Mouse (Mus musculus): ENCODE data around the gene Vmn1r202.
"Not testable (repeated sequence)": the region's sequence is repeated elsewhere in the genome, so short reads cannot be mapped to it uniquely, and the experiment has no call there.

Gene Vmn1r202

GRCm38 (mm10) chr13:22505281-22505680, at the start of gene Vmn1r202:
Gene Vmn1r202 (minus strand): TSS chr13:22505381.
- DNase-seq (ENCODE audit: low spot score): no peak

DNA sequence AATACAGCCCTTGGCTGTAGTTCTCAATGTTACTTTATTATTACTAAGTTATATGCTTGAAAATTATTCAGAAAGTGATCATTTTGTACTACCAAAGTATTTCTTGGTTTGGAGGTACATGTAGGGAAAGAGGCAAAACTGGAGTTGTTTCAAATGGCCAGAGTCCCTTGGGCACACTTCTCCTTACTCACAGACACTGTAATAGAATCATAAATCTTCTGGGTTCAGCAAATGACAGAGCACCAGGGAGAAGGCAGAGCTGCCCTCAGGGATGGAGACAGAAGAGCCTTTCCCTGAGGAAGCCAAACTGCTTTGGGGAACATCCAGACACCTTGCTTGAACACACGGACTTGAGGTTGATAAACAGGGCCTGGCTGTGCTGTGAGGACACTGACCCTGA, 47.7 kb upstream of the Vmn1r202 start, which contains the start of gene Vmn1r204:
TSS of gene Vmn1r204 (plus strand) at position 301 of the 400 bp plus-strand sequence.
- not testable (repeated sequence) for DNase-seq (ENCODE audit: low spot score)

GRCm38 (mm10) chr13:22517814-22518213, 12.6 kb upstream of the Vmn1r202 start, which contains the start of gene Vmn1r203:
Gene Vmn1r203 (plus strand): TSS chr13:22518114.
- DNase-seq (ENCODE audit: low spot score): no peak

DNA sequence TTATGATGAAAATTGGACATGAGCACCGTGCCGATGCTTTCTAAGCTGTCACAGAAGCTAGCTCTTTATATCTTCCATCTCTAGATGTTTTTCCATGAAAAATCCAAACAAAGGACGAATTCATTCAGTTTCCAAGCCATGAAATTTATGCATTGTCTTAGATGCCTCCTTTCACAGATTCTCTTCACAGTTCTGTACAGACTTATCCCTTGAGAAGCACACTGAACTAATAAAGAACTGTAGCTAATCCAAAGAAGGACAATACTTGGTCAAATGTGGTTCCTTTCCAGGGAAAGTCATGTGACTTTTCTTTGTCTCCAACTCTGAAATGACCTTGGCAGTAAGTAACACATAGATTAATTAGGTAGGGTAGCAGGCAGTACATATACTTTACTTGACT, 2.8 kb downstream of the Vmn1r202 start:
- no peak for DNase-seq (ENCODE audit: low spot score)

GRCm38 (mm10) chr13:22471623-22472022, 33.6 kb downstream of the Vmn1r202 start, which contains the start of gene Vmn1r201:
Gene Vmn1r201 (plus strand): TSS chr13:22471923.
- no peak for DNase-seq (ENCODE audit: low spot score)

GRCm38 (mm10) chr13:22455145-22455544, 50.0 kb downstream of the Vmn1r202 start:
- no peak for DNase-seq (ENCODE audit: low spot score)
